Mouse (Mus musculus): ENCODE measurements at regions not wholly inside any gene's neighbourhood (a gene's known extent, or its start where the extent isn't known, plus 50 kb on each side); places are given as distances from the start of the nearest gene placed in this dataset.

DNA sequence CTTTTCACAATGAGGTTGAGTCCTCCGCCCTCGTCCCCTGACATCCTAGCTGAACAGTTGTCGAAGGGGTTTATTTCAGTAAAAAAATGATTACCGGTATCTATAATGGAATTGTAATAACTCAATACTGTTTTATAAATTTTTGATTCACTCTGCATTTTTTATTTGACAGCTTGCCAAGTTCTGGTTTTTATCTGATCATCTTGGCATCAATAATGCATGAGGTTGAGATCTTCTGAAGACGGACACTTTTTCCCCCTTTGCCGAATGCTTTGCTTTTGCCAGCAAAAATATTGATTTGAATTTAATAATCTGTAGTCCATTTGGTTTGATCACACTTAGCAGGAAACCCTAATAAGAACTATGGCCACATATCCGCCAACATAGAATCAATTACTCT is 535.5 kb upstream of the Tmpo start:
- H3K4me3 ChIP-seq (ENCODE audit: control insufficient read depth in 1 of 2, insufficient read depth in 1 of 2, low read depth in 2 of 2, low read length in 2 of 2), result no peak overlapping the region
- TF ChIP-seq MXI1 (IDR thresholded peaks at IDR 0.05; ENCODE audit: low read depth, low read length) (no peak), ZNF384 (IDR thresholded peaks at IDR 0.05; ENCODE audit: low read depth, low read length) (no peak), RAD21 (IDR thresholded peaks at IDR 0.05; ENCODE audit: low read depth, low read length) (no peak), CTCF (IDR thresholded peaks at IDR 0.05 in 2 of 3, conservative IDR thresholded peaks at IDR 0.05 in 1 of 3; ENCODE audit: control insufficient read depth in 1 of 3, insufficient read depth in 1 of 3, low read depth in 2 of 3, low read length in 3 of 3, poor library complexity in 1 of 3, severe bottlenecking in 1 of 3) (no peak)
- H3K27ac ChIP-seq (ENCODE audit: control insufficient read depth, low read depth, low read length), result no peak overlapping the region
- no peaks in the 10 kb centered on the region for H3K79me2 ChIP-seq (ENCODE audit: control insufficient read depth, insufficient read depth, low read length, poor library complexity)
- no peak for DNase-seq (ENCODE audit: low read depth, low spot score)
- no peak overlapping the region for H3K9ac ChIP-seq (ENCODE audit: control insufficient read depth, low read depth, low read length, poor library complexity, severe bottlenecking)
- H3K9me3 ChIP-seq (replicated peaks; ENCODE audit: insufficient read depth, low read length), result no peaks in the 10 kb centered on the region
- H3K36me3 ChIP-seq (ENCODE audit: control insufficient read depth in 1 of 2, insufficient read depth in 2 of 2, low read length in 2 of 2), result no peaks in the 10 kb centered on the region
- H3K27me3 ChIP-seq (ENCODE audit: control insufficient read depth in 1 of 2, insufficient read depth in 2 of 2, low read length in 2 of 2), result no peaks in the 10 kb centered on the region
- no peaks in the 10 kb centered on the region for H3K4me1 ChIP-seq (ENCODE audit: control insufficient read depth in 1 of 2, insufficient read depth in 2 of 2, low read length in 2 of 2)

DNA sequence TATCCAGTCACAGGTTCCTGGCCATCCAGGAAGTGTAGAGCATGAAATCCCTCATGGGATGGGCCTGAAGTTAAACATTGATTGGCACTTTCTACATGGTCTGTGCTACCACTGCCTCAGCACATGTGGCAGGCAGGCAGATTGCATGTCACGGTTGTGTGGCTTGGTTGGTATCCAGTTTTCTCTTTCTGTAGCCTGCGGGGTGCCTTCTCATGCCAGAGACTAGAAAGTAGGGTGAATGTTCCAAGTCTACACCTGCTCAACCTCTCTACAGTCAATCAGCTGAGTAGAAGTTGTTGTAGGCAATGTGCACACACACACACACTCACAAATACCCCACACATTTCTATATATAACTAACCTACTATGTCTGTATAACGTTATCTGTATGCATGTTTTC is 533.5 kb upstream of the Tmpo start:
- Histone ChIP-seq H3K27me3 (ENCODE audit: control insufficient read depth in 1 of 2, insufficient read depth in 2 of 2, low read length in 2 of 2) (no peaks in the 10 kb centered on the region), H3K27ac (ENCODE audit: control insufficient read depth, low read depth, low read length) (no peak overlapping the region), H3K9ac (ENCODE audit: control insufficient read depth, low read depth, low read length, poor library complexity, severe bottlenecking) (no peak overlapping the region), H3K36me3 (ENCODE audit: control insufficient read depth in 1 of 2, insufficient read depth in 2 of 2, low read length in 2 of 2) (no peaks in the 10 kb centered on the region), H3K9me3 (replicated peaks; ENCODE audit: insufficient read depth, low read length) (no peaks in the 10 kb centered on the region), H3K4me3 (ENCODE audit: control insufficient read depth in 1 of 2, insufficient read depth in 1 of 2, low read depth in 2 of 2, low read length in 2 of 2) (no peak overlapping the region), H3K79me2 (ENCODE audit: control insufficient read depth, insufficient read depth, low read length, poor library complexity) (no peaks in the 10 kb centered on the region), H3K4me1 (ENCODE audit: control insufficient read depth in 1 of 2, insufficient read depth in 2 of 2, low read length in 2 of 2) (no peaks in the 10 kb centered on the region)
- DNase-seq (ENCODE audit: low read depth, low spot score), result no peak
- TF ChIP-seq CTCF (IDR thresholded peaks at IDR 0.05 in 2 of 3, conservative IDR thresholded peaks at IDR 0.05 in 1 of 3; ENCODE audit: control insufficient read depth in 1 of 3, insufficient read depth in 1 of 3, low read depth in 2 of 3, low read length in 3 of 3, poor library complexity in 1 of 3, severe bottlenecking in 1 of 3) (no peak), MAZ (IDR thresholded peaks at IDR 0.05; ENCODE audit: low read depth, low read length) (no peak), UBTF (IDR thresholded peaks at IDR 0.05; ENCODE audit: borderline replicate concordance, insufficient read depth, low read depth, low read length) (no peak), POLR2A (IDR thresholded peaks at IDR 0.05; ENCODE audit: control insufficient read depth in 1 of 2, insufficient read depth in 1 of 2, low read depth in 1 of 2, low read length in 2 of 2, poor library complexity in 1 of 2) (no peak), KAT2A (conservative IDR thresholded peaks at IDR 0.05; ENCODE audit: low read depth, low read length) (no peak), JUND (IDR thresholded peaks at IDR 0.05; ENCODE audit: low read depth, low read length) (no peak), USF1 (IDR thresholded peaks at IDR 0.05; ENCODE audit: low read depth, low read length) (no peak), ELF1 (IDR thresholded peaks at IDR 0.05; ENCODE audit: low read depth, low read length) (no peak), HCFC1 (IDR thresholded peaks at IDR 0.05; ENCODE audit: low read depth, low read length) (no peak), MAX (IDR thresholded peaks at IDR 0.05; ENCODE audit: low read length) (no peak), MYB (IDR thresholded peaks at IDR 0.05; ENCODE audit: low read depth, low read length) (no peak), NRF1 (IDR thresholded peaks at IDR 0.05; ENCODE audit: insufficient read depth, low read depth, low read length, poor library complexity, severe bottlenecking) (no peak), CHD1 (IDR thresholded peaks at IDR 0.05; ENCODE audit: low read depth, low read length) (no peak), USF2 (IDR thresholded peaks at IDR 0.05; ENCODE audit: borderline replicate concordance in 1 of 2, insufficient read depth in 1 of 2, low read depth in 1 of 2, low read length in 2 of 2) (no peak), ETS1 (IDR thresholded peaks at IDR 0.05; ENCODE audit: low read depth, low read length) (no peak), MAFK (IDR thresholded peaks at IDR 0.05; ENCODE audit: borderline replicate concordance, low read depth, low read length) (no peak), TAL1 (IDR thresholded peaks at IDR 0.05; ENCODE audit: low read length) (no peak), MYC (IDR thresholded peaks at IDR 0.05; ENCODE audit: low read depth, low read length) (no peak)
